ENCODE assay signal across 7 mouse cellular contexts in the genomic region with DNA sequence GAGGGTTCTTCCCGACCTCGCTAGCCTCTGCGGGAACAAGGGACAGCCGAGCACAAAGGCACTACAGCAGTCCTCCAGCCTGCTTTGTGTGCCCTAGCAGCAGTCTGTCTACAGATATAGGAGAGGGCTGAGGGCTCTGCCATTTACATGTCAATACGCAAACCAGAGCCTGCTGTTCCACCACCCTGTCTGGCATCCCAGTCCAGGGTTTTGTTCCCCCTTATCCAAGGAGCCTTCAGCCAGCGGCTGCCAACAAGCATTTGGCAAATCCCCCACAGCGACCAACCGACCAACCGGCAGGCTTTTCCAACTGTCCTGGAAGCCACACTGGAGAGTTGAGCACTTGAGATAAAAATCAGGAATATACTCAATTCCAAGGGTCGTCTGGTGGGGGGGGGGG. TPM values are rescaled to one million over a fixed set of nuclear protein-coding genes. Genes with fewer than 3 reads are reported as not detected.
DNase-seq lines count a peak whose midpoint lies in the region; ATAC-seq lines count a peak whose summit lies in the region.

No protein-coding gene starts in this region.

- peak overlapping the region; percentile 60 for H3K9ac ChIP-seq in hindbrain, embryonic 13.5 days
- H3K9ac ChIP-seq in stomach, embryonic 14.5 days (replicated peaks; ENCODE audit: low read depth, low read length) = no peak overlapping the region

- no peaks in the 10 kb centered on the region for H3K27me3 ChIP-seq in hindbrain, embryonic 13.5 days
- no peaks in the 10 kb centered on the region for H3K27me3 ChIP-seq in stomach, embryonic 14.5 days (ENCODE audit: control insufficient read depth, insufficient read depth, low read length)

- peak; percentile 35 for DNase-seq in right cerebral cortex, postnatal 14 days
- DNase-seq in right cerebral cortex, adult 18-20 months = no peak
- DNase-seq in embryo, embryonic 9.5 days (ENCODE audit: extremely low spot score) = peak; percentile 77
- no peak for DNase-seq in frontal cortex, adult 2 months (ENCODE audit: extremely low spot score in 1 of 2, low spot score in 1 of 2)

- H3K4me2 ChIP-seq in hindbrain, embryonic 13.5 days = peak overlapping the region; percentile 42
- no peak overlapping the region for H3K4me2 ChIP-seq in stomach, embryonic 14.5 days (replicated peaks; ENCODE audit: low read depth, low read length)

- under 1% methylated on average over 10 of the region's 10 CpGs for WGBS in hindbrain, embryonic 13.5 days
- 13% methylated on average over 10 of the region's 10 CpGs for WGBS in stomach, embryonic 14.5 days

- peak overlapping the region; percentile 86 for H3K27ac ChIP-seq in hindbrain, embryonic 13.5 days
- no peak overlapping the region for H3K27ac ChIP-seq in stomach, embryonic 14.5 days (ENCODE audit: low read length)

- H3K4me1 ChIP-seq in hindbrain, embryonic 13.5 days (replicated peaks) = peaks cover 30% of the 10 kb centered on the region
- H3K4me1 ChIP-seq in stomach, embryonic 14.5 days (ENCODE audit: control insufficient read depth, insufficient read depth, low read length) = peaks cover 4% of the 10 kb centered on the region; the same call in 1 of the 2 replicates

- H3K4me3 ChIP-seq in hindbrain, embryonic 13.5 days = peak overlapping the region; percentile 18; the same call in 1 of the 2 replicates
- no peak overlapping the region for H3K4me3 ChIP-seq in stomach, embryonic 14.5 days (ENCODE audit: low read depth, low read length)

- H3K9me3 ChIP-seq in hindbrain, embryonic 13.5 days = no peaks in the 10 kb centered on the region
- no peaks in the 10 kb centered on the region for H3K9me3 ChIP-seq in stomach, embryonic 14.5 days (ENCODE audit: control insufficient read depth, low read depth, low read length)

- H3K36me3 ChIP-seq in hindbrain, embryonic 13.5 days = no peaks in the 10 kb centered on the region
- H3K36me3 ChIP-seq in stomach, embryonic 14.5 days (ENCODE audit: control insufficient read depth, insufficient read depth, low read length) = no peaks in the 10 kb centered on the region

- peak; percentile 88 for ATAC-seq in hindbrain, embryonic 13.5 days (ENCODE audit: low FRiP score)
- 0 out of 2 replicates have a peak, but pooled peaks have one; percentile 7 for ATAC-seq in stomach, embryonic 14.5 days (ENCODE audit: insufficient number of reproducible peaks, insufficient read depth, low FRiP score, low read depth)
- no peak for ATAC-seq in granulocyte monocyte progenitor cell, adult 5-6 weeks (replicated peaks; ENCODE audit: poor library complexity, severe bottlenecking)

RNA-seq across cellular contexts. Expression of gene Ankrd6, which starts 27.2 kb away (rescaled TPM):
- polyA plus RNA-seq in hindbrain, embryonic 13.5 days (2015; fragmentation: Nextera tagmentation; extraction: Ambion mirVana) = 19.0 and 22.4 TPM in 2 replicates
- 5.6 and 6.9 TPM in 2 replicates for polyA plus RNA-seq in stomach, embryonic 14.5 days (2014; fragmentation: Nextera tagmentation; extraction: Ambion mirVana)
- polyA plus RNA-seq in frontal cortex, adult 2 months (2012; rRNA removed) = 31.0 and 31.3 TPM in 2 replicates
- total RNA-seq in granulocyte monocyte progenitor cell, adult 5-6 weeks (2014; fragmentation: Nextera tagmentation) = 0.62 and 0.82 TPM in 2 replicates
- 0.26 and 0.98 TPM in 2 replicates for total RNA-seq in granulocyte monocyte progenitor cell, adult 5-6 weeks (2017)

RNA-seq across cellular contexts. Expression of gene Rragd, which starts 59.4 kb away (rescaled TPM):
- 30.6 and 36.2 TPM in 2 replicates for polyA plus RNA-seq in hindbrain, embryonic 13.5 days (2015; fragmentation: Nextera tagmentation; extraction: Ambion mirVana)
- polyA plus RNA-seq in stomach, embryonic 14.5 days (2014; fragmentation: Nextera tagmentation; extraction: Ambion mirVana) = 7.1 and 11.0 TPM in 2 replicates
- polyA plus RNA-seq in frontal cortex, adult 2 months (2012; rRNA removed) = 109 and 129 TPM in 2 replicates
- total RNA-seq in granulocyte monocyte progenitor cell, adult 5-6 weeks (2014; fragmentation: Nextera tagmentation) = not detected in 2 replicates
- total RNA-seq in granulocyte monocyte progenitor cell, adult 5-6 weeks (2017) = not detected in 2 replicates

Comparison
In these comparisons a context has a peak if more than half of its experiments do, and no peak if none do; other contexts are left out.
1. DNase-seq: peak in right cerebral cortex, postnatal 14 days (single experiment) and embryo, embryonic 9.5 days (single experiment); none in right cerebral cortex, adult 18-20 months (single experiment) and frontal cortex, adult 2 months (0 of 2).